Mouse (Mus musculus): ENCODE data around the gene Srsf10.

- TF ChIP-seq POLR2A (IDR thresholded peaks at IDR 0.05; ENCODE audit: low read depth, low read length), result no peak
- TF ChIP-seq CTCF (IDR thresholded peaks at IDR 0.05; ENCODE audit: borderline replicate concordance, insufficient read depth, low read length), result no peak
Measured at GRCm38 (mm10) chr4:135839293-135840011, 16.1 kb upstream of the Srsf10 start.
